Mouse (Mus musculus) adrenal gland, postnatal 4 days (tissue): Measurements from ENCODE around the gene Elk3. TPM values are rescaled to one million over a fixed set of nuclear protein-coding genes. Genes with fewer than 3 reads are reported as not detected.

Source experiments
- DNase-seq, 2 experiments: peaks; one replicate each; pipeline ENCODE4 v3.0.0; 2021 to 2022; ENCODE audit warnings: low spot score in 2 of 2, mixed read lengths in 2 of 2
- total RNA-seq, 2 experiments: library from RNA; stranded (reverse); gene quantifications; 2 replicates each; pipeline ENCODE4 v1.2.3; 2021

The Elk3 gene
- total RNA-seq, 2 experiments from 2014 or later, result 71.3 to 72.3 TPM

DNA sequence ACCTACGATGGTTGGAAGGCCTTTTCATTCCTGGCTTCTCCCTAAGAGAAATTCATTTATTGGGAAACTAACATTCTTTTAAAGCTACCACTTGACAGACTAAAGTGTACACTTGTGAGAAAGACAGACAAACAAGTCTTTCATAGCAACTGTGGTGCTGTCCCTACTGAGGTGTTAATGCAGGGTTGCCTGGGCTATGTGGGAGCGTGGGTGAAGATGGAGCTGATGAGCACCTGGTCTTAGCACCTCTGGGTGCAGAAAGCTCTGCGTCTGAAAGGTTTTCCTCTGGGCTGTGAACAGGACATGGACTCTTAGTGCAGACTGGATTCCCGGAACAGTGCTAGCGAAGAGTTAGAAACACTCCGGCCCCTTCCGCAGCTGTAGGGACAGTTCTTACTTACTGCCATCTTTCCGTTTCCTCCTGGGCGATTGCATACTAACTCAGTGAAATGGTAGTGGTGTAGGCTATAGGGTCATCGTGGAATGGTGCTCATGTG, 66.7 kb downstream of the Elk3 start:
- DNase-seq, result no peak

- no peak for DNase-seq
Observed at GRCm38 (mm10) chr10:93242861-93243260, 68.1 kb downstream of the Elk3 start.

DNA sequence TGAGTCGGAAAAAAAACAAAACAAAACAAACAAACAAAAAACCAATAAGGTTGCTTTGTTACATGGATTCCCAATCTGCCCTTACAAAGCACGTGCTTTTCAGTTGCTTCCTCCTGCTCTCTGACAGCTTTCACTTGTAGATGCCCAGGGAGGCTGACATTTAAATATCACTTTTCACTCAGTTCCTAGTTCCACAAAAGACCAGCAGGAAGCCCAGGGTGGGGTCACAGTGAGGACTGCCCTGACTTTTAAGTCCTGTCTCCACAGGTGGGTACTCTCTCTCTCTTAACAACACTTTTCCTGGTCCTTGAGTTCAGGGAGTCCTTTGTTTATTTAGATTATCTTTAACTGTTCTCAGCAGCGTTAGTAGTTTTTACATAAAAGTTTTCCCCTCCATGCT, 68.7 kb downstream of the Elk3 start:
- no peak for DNase-seq

- no peak for DNase-seq
Observed at GRCm38 (mm10) chr10:93239201-93239806, 71.6 kb downstream of the Elk3 start.

GRCm38 (mm10) chr10:93234692-93235091, 76.2 kb downstream of the Elk3 start:
- no peak for DNase-seq

DNA sequence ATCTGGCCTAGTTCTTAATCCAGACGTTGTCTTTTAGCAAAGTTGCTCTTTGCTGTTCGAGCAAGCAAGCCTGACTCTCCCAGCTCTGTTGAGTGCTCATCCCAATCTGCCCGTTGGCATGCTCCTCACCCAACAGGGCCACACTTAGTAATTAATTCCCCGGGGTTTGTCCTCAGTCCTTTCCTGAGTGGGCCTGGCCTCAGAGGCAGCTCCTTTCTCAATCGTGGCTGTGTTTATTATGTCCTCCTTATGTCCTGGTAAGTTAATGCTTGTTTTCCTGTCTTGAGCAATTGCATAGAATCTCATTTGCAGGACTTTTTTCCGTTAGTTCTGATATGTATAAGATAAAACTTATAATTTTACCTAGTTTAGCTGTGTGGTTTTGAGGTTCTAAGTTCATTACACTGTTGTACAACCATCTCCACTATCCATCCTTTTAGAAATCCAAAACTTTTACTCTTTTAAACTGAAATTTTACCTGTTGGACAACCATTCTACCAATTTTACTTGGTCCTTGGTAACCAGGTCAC, 77.2 kb downstream of the Elk3 start:
- DNase-seq, result no peak

- no peak for DNase-seq
Observed at GRCm38 (mm10) chr10:93231893-93232292, 79.0 kb downstream of the Elk3 start.

GRCm38 (mm10) chr10:93231490-93231889, 79.4 kb downstream of the Elk3 start:
- no peak for DNase-seq

DNA sequence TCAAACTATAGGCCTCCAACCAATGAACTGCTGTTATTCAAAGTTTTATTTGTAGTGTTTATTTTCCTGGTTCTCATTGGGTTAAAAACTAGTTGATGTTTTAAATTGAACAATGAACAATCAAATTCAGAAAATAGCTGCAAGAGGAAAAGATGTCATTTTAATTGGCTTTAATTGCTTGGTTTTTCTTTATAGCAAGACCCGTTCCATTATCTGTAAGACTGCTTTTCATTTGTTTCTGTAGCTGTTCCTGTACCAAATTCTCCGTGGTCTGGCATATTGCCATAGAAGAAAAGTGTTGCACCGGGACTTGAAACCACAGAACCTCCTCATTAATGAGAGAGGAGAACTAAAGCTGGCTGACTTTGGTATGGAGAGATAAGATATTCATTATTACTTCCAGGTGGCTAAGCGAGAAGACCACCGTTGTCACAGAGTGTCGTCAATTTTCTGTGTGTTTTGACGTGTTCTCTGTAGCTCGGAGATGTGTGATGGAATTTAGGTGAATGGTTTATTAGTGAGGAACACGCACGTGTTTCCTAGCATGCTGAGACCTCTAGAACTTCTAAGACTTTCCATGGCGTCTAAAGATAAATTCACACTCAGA, 82.4 kb downstream of the Elk3 start:
- DNase-seq, result no peak

GRCm38 (mm10) chr10:93227921-93228320, 83.0 kb downstream of the Elk3 start:
- DNase-seq, result no peak

GRCm38 (mm10) chr10:93225751-93226150, 85.2 kb downstream of the Elk3 start:
- no peak for DNase-seq

DNA sequence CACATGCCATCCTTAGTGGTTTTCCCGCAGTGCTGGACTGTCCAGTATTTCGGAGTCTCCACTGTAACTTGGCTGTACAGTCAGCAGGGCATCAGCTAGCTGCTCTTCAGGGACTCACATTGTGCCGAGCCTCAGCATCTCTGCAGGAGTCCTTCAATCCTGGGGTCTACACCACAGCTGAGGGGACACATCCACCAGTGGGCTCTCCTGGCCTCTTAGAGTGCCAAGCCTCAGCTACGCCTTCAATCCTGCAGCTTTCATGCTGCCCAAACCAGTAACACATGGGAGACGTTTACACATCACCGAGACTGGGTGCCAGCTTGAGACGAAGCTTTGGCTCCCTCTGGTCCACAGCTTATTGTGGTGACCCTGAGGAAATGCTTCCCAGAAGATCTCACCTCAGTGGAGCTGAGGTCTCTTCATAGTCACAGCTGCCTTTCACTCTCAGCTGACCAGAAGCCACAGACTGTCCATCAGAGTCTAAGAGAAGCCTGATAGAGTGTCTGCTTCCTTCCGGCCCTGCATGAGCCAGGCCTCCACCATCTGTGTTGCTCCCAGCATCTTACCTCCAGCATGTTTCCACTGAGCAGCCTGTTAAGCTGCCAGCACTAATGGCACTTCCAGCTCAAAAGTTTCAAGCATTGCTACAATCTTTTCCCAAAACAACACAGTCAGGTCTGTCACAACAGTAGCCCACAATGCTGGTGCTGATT, 95.7 kb downstream of the Elk3 start:
- DNase-seq, result no peak

- DNase-seq, result no peak
Observed at GRCm38 (mm10) chr10:93214251-93214650, 96.7 kb downstream of the Elk3 start.

GRCm38 (mm10) chr10:93213339-93213738, 97.6 kb downstream of the Elk3 start:
- no peak for DNase-seq

GRCm38 (mm10) chr10:93212699-93213098, 98.2 kb downstream of the Elk3 start:
- DNase-seq, result no peak

GRCm38 (mm10) chr10:93207176-93207575, 103.8 kb downstream of the Elk3 start:
- no peak for DNase-seq

DNA sequence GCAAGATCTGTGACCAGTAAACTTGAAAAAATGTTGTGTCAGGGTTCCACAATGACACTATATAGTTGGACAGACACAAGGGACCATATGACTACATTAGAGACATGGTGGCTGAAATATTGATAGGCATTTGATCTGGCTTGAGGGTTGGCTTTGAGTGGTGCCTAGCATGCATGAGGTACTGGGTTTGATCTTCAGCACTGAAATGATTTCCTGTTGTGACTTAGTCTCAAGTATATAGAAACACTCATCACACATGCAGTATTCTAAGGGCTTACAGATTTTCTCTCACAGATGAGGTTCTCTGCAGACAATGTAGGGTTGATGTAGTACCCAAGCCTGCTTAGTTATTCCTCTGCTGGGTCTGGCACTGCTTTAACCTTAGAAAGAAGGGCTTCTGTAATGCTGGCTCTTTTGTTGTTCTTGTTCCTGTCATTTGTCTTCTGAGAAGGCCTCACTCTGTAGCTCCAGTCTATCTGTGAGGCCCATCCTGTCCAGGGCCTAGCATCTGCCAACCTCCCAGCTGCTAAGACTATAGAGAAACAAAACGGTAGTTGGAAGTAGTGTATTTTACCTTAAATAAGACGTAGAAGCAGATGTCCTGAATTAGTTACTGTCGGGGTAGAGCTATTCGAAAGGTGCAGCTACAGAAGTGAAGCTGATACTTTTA, 105.5 kb downstream of the Elk3 start:
- DNase-seq, result no peak

DNA sequence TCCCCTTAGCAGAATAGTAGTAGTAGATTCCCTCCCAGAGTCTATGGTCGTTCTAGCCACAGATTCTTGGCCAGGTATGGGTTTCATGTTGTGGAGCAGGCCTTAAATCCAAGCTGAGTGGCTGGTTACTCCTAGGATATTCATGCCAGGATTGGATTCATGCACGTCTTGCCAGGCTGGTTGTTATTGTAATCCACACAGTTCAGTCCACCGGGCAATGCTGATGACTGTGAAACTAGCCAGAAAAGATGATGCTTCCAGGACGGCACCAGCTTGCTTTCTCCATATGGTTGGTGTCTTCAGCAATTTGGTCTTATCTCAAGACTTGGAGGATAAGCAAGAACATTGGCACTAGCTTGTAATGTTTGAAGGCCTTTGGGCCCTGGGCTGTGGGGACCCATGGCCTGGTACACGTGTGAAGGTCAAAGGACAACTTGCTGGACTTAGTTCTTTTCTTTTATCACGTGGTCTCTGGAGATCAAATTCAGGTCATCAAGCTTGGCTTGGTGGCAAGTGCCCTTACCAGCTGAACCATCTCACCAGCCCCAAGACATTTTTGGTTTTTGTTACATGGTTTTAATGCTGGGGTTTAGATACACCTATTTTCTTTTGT, 109.0 kb downstream of the Elk3 start:
- DNase-seq, result no peak

DNA sequence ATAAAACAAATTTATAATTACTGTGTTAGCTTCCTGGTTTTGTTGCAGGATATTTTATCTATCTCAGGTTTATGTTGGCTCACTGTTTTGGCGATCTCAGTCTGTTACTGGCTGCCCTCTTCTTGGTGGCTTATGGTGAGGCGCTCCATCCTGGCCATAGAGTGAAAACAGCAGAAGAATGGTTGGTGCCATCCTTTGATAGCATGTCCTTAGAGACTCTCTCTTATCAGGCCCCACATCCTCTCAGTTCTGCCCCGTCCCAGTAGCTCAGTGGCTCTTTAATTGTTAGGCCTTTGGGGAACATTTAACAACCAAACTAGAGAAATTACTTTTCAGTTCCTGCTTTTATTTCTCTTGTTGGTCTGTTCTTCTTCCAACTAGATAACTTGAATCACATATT, 112.0 kb downstream of the Elk3 start:
- no peak for DNase-seq
